Mouse (Mus musculus) erythroblast, embryonic 14.5 days (primary cell): ENCODE measurements at regions not wholly inside any gene's neighbourhood (a gene's known extent, or its start where the extent isn't known, plus 50 kb on each side); places are given as distances from the start of the nearest gene placed in this dataset.

ENCODE experiments used
- GATA1 ChIP-seq: IDR thresholded peaks from 2 replicates; pipeline ENCODE4 v1.6.1; 2012; ENCODE audit warnings: low read length, inconsistent platforms, mixed read lengths
- TAL1 ChIP-seq: IDR thresholded peaks from 3 replicates; pipeline ENCODE4 v1.6.1; 2012; ENCODE audit warnings: low read length, inconsistent platforms, mixed read lengths

GRCm38 (mm10) chr10:84262943-84263342 is 177.5 kb downstream of the Nuak1 start:
- TF ChIP-seq TAL1: no peak
- TF ChIP-seq GATA1: no peak
